Mouse (Mus musculus) 3134 (cell line): ENCODE data around the gene Gm43518.

Source experiments
- DNase-seq: peaks from one replicate; pipeline ENCODE4 v3.0.0-alpha.2; 2011; ENCODE audit warnings: low spot score; ENCODE audit not compliant: insufficient read length; ENCODE audit errors: extremely low read depth

The Gm43518 gene

GRCm38 (mm10) chr5:123975668-123976180, 48.5 kb downstream of the Gm43518 start:
- peak; percentile 70 for DNase-seq

GRCm38 (mm10) chr5:123977231-123977630, 50.0 kb downstream of the Gm43518 start:
- DNase-seq, result no peak

DNA sequence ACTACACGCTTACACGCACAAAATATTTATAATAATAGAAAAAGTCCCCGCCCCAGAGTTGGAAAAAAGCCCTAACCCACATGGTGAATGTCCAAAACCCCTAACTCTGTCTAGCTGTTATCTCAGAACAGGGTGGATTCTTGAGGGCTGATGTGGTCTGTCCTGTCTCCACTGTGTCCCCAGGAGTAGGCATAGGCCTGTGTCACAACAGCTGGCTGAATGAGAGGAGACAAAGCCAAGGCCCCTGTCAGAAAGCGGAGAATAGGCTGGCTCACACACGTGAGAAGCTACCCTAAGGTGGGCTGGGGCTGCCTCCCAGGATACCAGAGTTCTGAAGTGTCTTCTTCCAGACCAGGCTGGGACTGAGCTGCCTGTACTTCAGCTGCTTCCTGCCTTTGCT, 50.9 kb downstream of the Gm43518 start:
- no peak for DNase-seq

GRCm38 (mm10) chr5:123979221-123979979, 52.2 kb downstream of the Gm43518 start:
- DNase-seq, result no peak

DNA sequence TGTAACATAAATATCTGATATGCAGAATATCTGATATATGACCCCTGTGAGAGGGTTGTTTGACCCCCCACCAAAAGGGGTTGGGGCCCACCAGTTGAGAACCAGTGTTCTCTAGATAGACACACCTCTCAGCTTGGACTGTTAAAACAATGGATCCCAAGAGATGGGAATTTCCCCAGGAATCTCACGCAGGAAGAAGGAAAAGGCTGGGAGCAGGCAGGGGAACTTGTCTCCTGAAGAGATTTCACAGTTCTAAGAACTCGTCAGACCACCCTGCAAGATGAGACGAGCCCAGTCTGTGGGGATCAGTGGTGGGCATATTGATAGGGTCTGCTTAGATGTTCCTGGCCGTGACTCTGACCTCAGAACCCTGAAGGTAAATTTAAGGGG, 52.8 kb downstream of the Gm43518 start:
- DNase-seq, result no peak

DNA sequence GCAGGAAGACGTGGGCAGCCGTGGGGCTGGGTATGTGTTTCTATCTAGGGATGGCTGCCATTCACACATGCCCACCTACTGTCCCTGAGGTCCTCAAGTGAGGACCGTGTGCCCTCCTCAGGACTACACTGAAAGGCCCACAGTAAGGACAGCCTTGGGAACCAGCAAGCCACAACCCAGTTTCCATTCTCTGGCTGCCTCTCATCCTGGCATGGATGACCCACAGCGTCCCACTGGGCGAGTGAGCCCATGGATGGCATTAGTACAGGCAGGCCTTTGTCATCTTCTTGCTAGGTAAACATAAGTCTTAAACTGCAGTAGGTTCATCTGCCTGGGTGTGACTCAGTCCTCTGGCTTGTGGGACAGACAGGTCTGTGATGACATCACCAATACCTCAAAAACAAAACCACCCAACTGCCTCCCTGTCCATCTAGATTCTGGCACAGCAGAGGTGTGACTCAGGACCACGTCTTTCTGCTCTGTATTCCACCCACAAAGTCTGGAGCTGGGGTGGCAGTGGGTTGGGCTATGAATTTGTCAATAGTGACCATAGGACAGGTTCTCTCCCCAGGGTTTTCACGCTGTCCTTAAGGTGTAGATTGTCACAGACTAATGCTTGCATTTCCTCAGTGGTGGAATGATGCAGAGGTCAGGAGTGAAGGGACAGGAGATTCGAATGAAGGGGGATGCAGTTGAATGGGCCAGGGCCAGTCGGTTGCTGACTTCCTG, 53.5 kb downstream of the Gm43518 start:
- peak; percentile 79 for DNase-seq

- DNase-seq, result no peak
Observed at GRCm38 (mm10) chr5:123981250-123981554, 54.0 kb downstream of the Gm43518 start.

DNA sequence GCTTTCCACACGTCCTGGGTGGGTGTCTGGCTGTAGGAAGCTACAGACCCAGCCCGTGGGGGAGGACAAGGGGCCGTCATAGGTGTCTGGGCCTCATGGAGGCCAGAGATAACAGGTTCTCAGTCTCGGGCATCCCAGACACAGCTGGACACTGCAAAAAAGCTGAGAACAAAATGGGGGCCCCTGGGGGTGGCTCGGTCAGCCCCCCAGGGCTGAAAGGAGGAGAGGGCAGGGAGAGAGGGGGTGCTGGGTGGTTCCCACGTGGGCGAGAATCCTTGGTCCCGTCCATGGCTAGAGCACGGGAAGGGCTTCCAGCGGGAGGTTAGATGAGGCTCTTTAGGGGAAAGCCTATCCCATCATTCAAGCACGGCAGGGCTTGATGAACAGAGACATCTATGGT, 55.6 kb downstream of the Gm43518 start:
- no peak for DNase-seq

GRCm38 (mm10) chr5:123985434-123985833, 58.2 kb downstream of the Gm43518 start:
- no peak for DNase-seq

GRCm38 (mm10) chr5:123986925-123987324, 59.7 kb downstream of the Gm43518 start:
- DNase-seq, result no peak

- no peak for DNase-seq
Observed at GRCm38 (mm10) chr5:123987511-123987910, 60.3 kb downstream of the Gm43518 start.
